Mouse (Mus musculus) kidney, embryonic 15.5 days (tissue): Measurements from ENCODE around the gene Palmd. TPM values are rescaled to one million over a fixed set of nuclear protein-coding genes. Genes with fewer than 3 reads are reported as not detected.

Experiments used
- ATAC-seq: fragments of 200-750 bp; cut with Nextera tagmentation; replicated peaks from 2 replicates; pipeline ENCODE4 v1.8.0; 2017; ENCODE audit warnings: moderate TSS enrichment; ENCODE audit not compliant: low FRiP score
- H3K27ac ChIP-seq: fragments of 300-500 bp; sonication (generic); 2 replicates; pipeline ENCODE4 v1.5.1; 2015; ENCODE audit warnings: mild to moderate bottlenecking, inconsistent platforms
- H3K27me3 ChIP-seq: fragments of 300-500 bp; sonication (generic); 2 replicates; pipeline ENCODE4 v1.6.1; 2015; ENCODE audit warnings: inconsistent platforms
- H3K36me3 ChIP-seq: fragments of 300-500 bp; sonication (generic); 2 replicates; pipeline ENCODE4 v1.6.1; 2015; ENCODE audit warnings: inconsistent platforms
- H3K4me1 ChIP-seq: fragments of 300-500 bp; sonication (generic); 2 replicates; pipeline ENCODE4 v1.6.1; 2015; ENCODE audit warnings: inconsistent platforms
- H3K4me2 ChIP-seq: fragments of 300-500 bp; sonication (generic); 2 replicates; pipeline ENCODE4 v1.6.1; 2015; ENCODE audit warnings: moderate library complexity, mild to moderate bottlenecking, inconsistent platforms
- H3K4me3 ChIP-seq: fragments of 300-500 bp; sonication (generic); replicated peaks from 2 replicates; pipeline ENCODE4 v1.5.1; 2015; ENCODE audit warnings: mild to moderate bottlenecking, inconsistent platforms
- H3K9ac ChIP-seq: fragments of 300-500 bp; sonication (generic); 2 replicates; pipeline ENCODE4 v1.6.1; 2015; ENCODE audit warnings: mild to moderate bottlenecking, inconsistent platforms
- H3K9me3 ChIP-seq: fragments of 300-500 bp; sonication (generic); replicated peaks from 2 replicates; pipeline ENCODE4 v1.6.1; 2016; ENCODE audit warnings: inconsistent platforms
- WGBS: fragments of 180-500 bp; shearing (Covaris S2); methylation state at CpG from one replicate; pipeline ENCODE4 v1.1.7; 2015; ENCODE audit warnings: mixed read lengths; 5-methylcytosine and 5-hydroxymethylcytosine counted together
- polyA plus RNA-seq: library from polyadenylated mRNA; unstranded; fragments of >200 nt; fragmentation: Nextera tagmentation; extraction: Ambion mirVana; gene quantifications from 2 replicates; pipeline ENCODE4 v1.2.1, GENCODE M21; 2015

The Palmd gene
- polyA plus RNA-seq, 1 experiment from 2014 or later, result 2.6 TPM

DNA sequence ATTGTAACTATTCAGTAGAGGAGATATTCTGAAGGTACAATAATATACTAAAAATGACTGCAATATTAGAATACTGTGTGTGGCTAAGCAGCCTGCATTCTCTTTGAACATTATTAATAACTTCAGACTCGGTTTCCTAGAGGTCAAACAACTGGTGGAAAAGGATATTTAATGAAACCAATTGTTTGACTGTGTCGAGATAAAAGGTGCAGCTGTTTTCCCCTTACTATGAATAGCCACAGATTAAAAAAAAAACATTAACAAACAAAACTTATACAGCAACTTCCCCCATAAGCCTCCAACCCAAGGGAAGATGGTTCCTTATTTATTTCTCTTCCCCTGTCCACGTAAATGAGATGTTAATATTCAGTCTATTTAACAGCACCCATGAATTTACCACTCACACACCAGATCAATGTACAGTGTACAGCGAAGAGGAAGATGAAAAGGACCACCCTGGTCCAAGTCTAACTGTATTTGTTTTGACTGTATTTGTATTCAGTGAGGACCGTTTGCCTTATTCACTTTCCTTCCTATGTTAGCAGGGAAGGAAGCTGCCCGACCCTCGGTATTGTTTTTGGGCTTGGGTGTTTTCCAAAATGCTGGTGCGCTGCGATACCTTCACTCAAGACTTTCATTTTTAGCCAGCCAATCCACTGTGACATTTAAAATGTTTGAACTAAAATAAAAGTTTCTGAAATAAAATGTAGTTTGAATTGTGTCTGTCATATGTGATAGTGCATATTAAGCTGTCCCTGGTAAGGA lies 13.2 kb upstream of the Palmd start:
- no peaks in the 10 kb centered on the region for H3K4me1 ChIP-seq
- no peak overlapping the region for H3K9ac ChIP-seq
- no peak for ATAC-seq
- H3K4me2 ChIP-seq, result no peak overlapping the region
- H3K27ac ChIP-seq, result 0 out of 2 replicates have a peak overlapping the region, but pooled peaks have one; percentile 6
- no peak overlapping the region for H3K4me3 ChIP-seq
- H3K9me3 ChIP-seq, result no peaks in the 10 kb centered on the region
- H3K36me3 ChIP-seq, result no peaks in the 10 kb centered on the region
- WGBS, result 76% methylated on average over 9 of the region's 9 CpGs
- H3K27me3 ChIP-seq, result no peaks in the 10 kb centered on the region

- H3K4me3 ChIP-seq, result no peak overlapping the region
- H3K9me3 ChIP-seq, result no peaks in the 10 kb centered on the region
- WGBS, result 64% methylated on average over 5 of the region's 5 CpGs
- no peaks in the 10 kb centered on the region for H3K27me3 ChIP-seq
- no peak overlapping the region for H3K9ac ChIP-seq
- H3K4me2 ChIP-seq, result no peak overlapping the region
- no peak for ATAC-seq
- no peaks in the 10 kb centered on the region for H3K36me3 ChIP-seq
- no peak overlapping the region for H3K27ac ChIP-seq
- peaks cover 12% of the 10 kb centered on the region for H3K4me1 ChIP-seq
Observed at GRCm38 (mm10) chr3:116969786-116970185, 999 bp upstream of the Palmd start.

DNA sequence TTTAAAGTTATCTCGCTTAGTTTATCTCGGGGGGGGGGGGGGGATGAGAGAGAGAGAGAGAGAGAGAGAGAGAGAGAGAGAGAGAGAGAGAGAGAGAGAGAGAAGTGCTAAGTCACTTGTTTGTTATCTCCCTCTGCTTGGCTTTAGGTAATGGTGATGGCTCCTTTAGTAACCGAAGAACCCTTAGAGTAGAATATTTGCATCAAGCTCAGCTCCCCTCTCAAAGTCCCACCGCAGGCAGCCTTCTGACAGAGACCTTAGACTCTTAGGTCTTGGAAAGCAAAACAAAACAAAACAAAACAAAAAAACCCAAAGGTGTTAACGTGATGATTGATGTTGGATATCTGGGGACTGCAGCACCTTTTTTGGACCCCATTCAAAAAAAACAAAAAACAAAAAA lies 216 bp upstream of the Palmd start:
- Histone ChIP-seq H3K9ac (no peak overlapping the region), H3K27me3 (no peaks in the 10 kb centered on the region), H3K4me3 (peak overlapping the region; percentile 36), H3K27ac (no peak overlapping the region), H3K4me2 (peak overlapping the region; percentile 58), H3K36me3 (no peaks in the 10 kb centered on the region), H3K9me3 (no peaks in the 10 kb centered on the region), H3K4me1 (peaks cover 12% of the 10 kb centered on the region)
- WGBS, result 26% methylated on average over 4 of the region's 5 CpGs
- no peak for ATAC-seq

GRCm38 (mm10) chr3:116967967-116968366 lies 820 bp downstream of the Palmd start, which contains the start of gene 4930455H04Rik:
4930455H04Rik (plus strand) TSS chr3:116968267.
- no peak within 1 kb of the TSS for H3K27ac ChIP-seq
- H3K27me3 ChIP-seq, result no peaks in the 10 kb centered on the region
- no peak within 1 kb of the TSS for H3K9ac ChIP-seq
- H3K9me3 ChIP-seq, result no peaks in the 10 kb centered on the region
- H3K4me1 ChIP-seq, result peaks cover 12% of the 10 kb centered on the region
- ATAC-seq, result no peak
- H3K4me3 ChIP-seq, result peak within 1 kb of the TSS; percentile 36
- WGBS, result 65% methylated on average over 4 of the region's 4 CpGs
- peak within 1 kb of the TSS; percentile 58 for H3K4me2 ChIP-seq
- H3K36me3 ChIP-seq, result no peaks in the 10 kb centered on the region

DNA sequence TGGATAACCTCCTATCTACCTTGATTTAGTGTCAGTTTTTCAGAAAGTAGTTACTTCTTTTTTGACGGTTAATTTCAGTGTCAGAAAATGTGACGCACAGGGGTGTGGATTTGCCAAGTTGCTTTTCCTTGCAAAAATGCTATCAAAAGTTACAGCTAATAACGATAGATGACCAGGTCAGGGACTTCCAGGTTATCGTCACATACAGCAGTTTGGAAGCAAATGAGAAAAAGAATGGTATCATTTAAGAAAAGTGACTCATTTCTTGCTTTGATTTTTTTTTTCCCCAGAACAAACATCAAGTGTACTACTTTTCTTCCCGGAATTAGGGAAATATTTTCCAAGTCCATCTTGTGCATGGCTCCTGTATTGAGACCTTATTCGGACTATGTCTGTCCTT lies 1.4 kb downstream of the Palmd start:
- 84% methylated on average over 6 of the region's 6 CpGs for WGBS
- Histone ChIP-seq H3K4me3 (no peak overlapping the region), H3K9me3 (no peaks in the 10 kb centered on the region), H3K9ac (no peak overlapping the region), H3K27ac (no peak overlapping the region), H3K27me3 (no peaks in the 10 kb centered on the region), H3K4me1 (peaks cover 12% of the 10 kb centered on the region), H3K4me2 (no peak overlapping the region), H3K36me3 (no peaks in the 10 kb centered on the region)
- no peak for ATAC-seq

DNA sequence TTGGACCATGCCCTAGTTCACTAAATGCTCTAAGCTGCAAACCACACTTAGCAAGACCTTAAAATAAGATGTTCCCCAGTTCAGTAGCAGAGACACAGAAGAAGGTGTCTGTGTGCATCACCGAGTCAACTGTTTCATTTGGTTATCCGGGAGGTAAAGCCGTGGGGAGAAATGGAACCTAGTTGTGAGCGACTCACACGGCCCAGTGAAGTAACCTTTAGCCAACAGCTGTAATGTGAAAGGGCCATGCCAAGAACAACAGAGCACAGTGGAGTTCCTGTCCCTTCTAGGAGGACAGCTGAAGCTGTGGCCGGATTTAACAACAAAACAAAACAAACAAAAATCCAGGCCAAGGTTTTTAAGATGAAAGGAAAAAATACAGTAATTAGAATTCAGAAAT lies 2.0 kb downstream of the Palmd start:
- no peaks in the 10 kb centered on the region for H3K27me3 ChIP-seq
- H3K9ac ChIP-seq, result no peak overlapping the region
- no peak overlapping the region for H3K4me3 ChIP-seq
- no peaks in the 10 kb centered on the region for H3K36me3 ChIP-seq
- H3K9me3 ChIP-seq, result no peaks in the 10 kb centered on the region
- no peak for ATAC-seq
- peaks cover 12% of the 10 kb centered on the region for H3K4me1 ChIP-seq
- no peak overlapping the region for H3K27ac ChIP-seq
- 50% methylated on average over 6 of the region's 6 CpGs for WGBS
- no peak overlapping the region for H3K4me2 ChIP-seq

DNA sequence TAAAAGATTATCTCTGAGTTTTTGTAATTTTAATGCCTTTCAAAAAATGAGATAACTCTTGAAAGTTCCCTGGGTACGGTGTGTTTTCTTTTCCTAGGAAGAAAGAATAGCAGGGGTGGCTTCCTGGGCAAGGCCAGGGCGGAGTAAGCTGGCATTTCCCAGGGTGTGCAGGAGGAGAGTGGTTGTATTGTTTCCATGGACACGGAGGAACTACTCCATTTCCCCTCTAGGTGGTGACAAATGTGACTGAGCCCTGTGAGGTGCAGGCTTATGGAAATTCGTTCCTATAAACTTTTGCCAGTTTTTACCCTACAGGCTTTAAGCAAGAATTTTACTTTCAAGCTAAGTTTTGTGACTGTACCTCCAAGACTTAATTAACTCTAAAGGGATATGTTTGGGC lies 2.6 kb downstream of the Palmd start:
- Histone ChIP-seq H3K36me3 (no peaks in the 10 kb centered on the region), H3K4me1 (peaks cover 12% of the 10 kb centered on the region), H3K4me2 (no peak overlapping the region), H3K4me3 (no peak overlapping the region), H3K9ac (no peak overlapping the region), H3K27ac (no peak overlapping the region), H3K27me3 (no peaks in the 10 kb centered on the region), H3K9me3 (no peaks in the 10 kb centered on the region)
- ATAC-seq, result peak; percentile 90
- WGBS, result 34% methylated on average over 4 of the region's 4 CpGs

- Histone ChIP-seq H3K9me3 (no peaks in the 10 kb centered on the region), H3K27me3 (no peaks in the 10 kb centered on the region), H3K4me3 (no peak overlapping the region), H3K36me3 (no peaks in the 10 kb centered on the region), H3K27ac (no peak overlapping the region), H3K4me1 (peaks cover 12% of the 10 kb centered on the region), H3K4me2 (no peak overlapping the region), H3K9ac (no peak overlapping the region)
- 91% methylated on average over 9 of the region's 9 CpGs for WGBS
- no peak for ATAC-seq
Observed at GRCm38 (mm10) chr3:116964426-116964825, 4.4 kb downstream of the Palmd start.

DNA sequence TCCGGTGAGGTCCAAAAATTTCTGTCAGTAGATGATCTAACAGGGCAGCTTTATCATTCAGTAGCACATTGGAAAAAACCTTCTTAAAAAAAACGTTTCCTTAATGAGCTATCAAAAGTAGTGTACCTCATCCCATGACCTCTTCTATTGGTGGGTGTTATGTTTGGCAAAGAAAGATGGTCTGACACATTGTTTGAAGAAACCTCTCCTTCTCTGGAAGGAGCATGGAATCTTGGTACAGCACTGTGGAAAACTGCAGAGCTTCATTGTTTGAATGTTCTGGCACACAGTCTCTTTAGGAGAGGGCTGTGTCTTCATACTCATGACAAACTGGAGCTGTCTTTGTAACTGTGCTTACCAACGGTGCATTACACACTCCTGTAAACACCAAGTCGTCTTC lies 5.6 kb downstream of the Palmd start:
- no peak overlapping the region for H3K27ac ChIP-seq
- no peak for ATAC-seq
- 61% methylated on average over 4 of the region's 4 CpGs for WGBS

GRCm38 (mm10) chr3:116961354-116962142 lies 7.2 kb downstream of the Palmd start:
- Histone ChIP-seq H3K4me3 (no peak overlapping the region), H3K4me2 (no peak overlapping the region), H3K27me3 (no peaks in the 10 kb centered on the region), H3K9ac (no peak overlapping the region), H3K4me1 (0 out of 2 replicates have a peak, but pooled peaks cover under 1% of the 10 kb centered on the region), H3K27ac (no peak overlapping the region), H3K9me3 (no peaks in the 10 kb centered on the region), H3K36me3 (no peaks in the 10 kb centered on the region)
- 69% methylated on average over 15 of the region's 15 CpGs for WGBS
- no peak for ATAC-seq

More for the DNA sequence above, 5.6 kb downstream of the Palmd start:
- H3K4me1 ChIP-seq, result peaks cover 5% of the 10 kb centered on the region
- H3K4me2 ChIP-seq, result no peak overlapping the region
- no peak overlapping the region for H3K4me3 ChIP-seq
- H3K9me3 ChIP-seq, result no peaks in the 10 kb centered on the region
- H3K36me3 ChIP-seq, result no peaks in the 10 kb centered on the region
- no peaks in the 10 kb centered on the region for H3K27me3 ChIP-seq
- no peak overlapping the region for H3K9ac ChIP-seq

DNA sequence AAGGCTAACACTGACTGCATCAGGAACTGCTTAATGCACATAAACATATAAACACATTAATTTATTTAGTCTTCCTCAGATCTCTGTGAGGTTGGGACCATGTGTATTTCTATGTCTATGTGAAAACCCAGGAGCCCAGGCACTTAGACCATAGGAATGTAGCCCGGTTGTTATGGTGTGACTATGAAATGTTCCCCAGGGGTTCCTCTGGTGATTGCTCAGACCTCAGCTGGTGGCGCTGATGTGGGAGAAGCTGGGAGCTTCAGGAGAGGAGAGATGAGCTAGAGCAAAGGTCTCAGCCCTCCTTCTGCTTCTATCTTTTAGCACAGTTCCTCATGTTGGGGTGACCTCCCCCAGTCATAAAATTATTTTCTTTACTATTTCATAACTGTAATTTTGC lies 8.4 kb downstream of the Palmd start:
- 79% methylated on average over 2 of the region's 2 CpGs for WGBS
- no peaks in the 10 kb centered on the region for H3K4me1 ChIP-seq
- no peaks in the 10 kb centered on the region for H3K27me3 ChIP-seq
- H3K36me3 ChIP-seq, result no peaks in the 10 kb centered on the region
- no peak for ATAC-seq
- no peak overlapping the region for H3K27ac ChIP-seq
- no peaks in the 10 kb centered on the region for H3K9me3 ChIP-seq
- H3K4me2 ChIP-seq, result no peak overlapping the region
- no peak overlapping the region for H3K9ac ChIP-seq
- no peak overlapping the region for H3K4me3 ChIP-seq

- Histone ChIP-seq H3K4me3 (no peak overlapping the region), H3K27me3 (no peaks in the 10 kb centered on the region), H3K36me3 (no peaks in the 10 kb centered on the region), H3K4me1 (no peaks in the 10 kb centered on the region), H3K4me2 (no peak overlapping the region), H3K9me3 (no peaks in the 10 kb centered on the region), H3K9ac (no peak overlapping the region), H3K27ac (no peak overlapping the region)
- WGBS, result 67% methylated on average over 6 of the region's 6 CpGs
- ATAC-seq, result no peak
Observed at GRCm38 (mm10) chr3:116955061-116955460, 13.7 kb downstream of the Palmd start.
